Mouse (Mus musculus): ENCODE data around the gene Dohh. TPM values are rescaled to one million over a fixed set of nuclear protein-coding genes. Genes with fewer than 3 reads are reported as not detected.

The Dohh gene
- polyA plus RNA-seq (2015; fragmentation: Nextera tagmentation; extraction: Ambion mirVana), result 102 and 109 TPM in 2 replicates

GRCm38 (mm10) chr10:81383802-81384604 lies at the start of gene Dohh, which contains the start of gene Gm48551:
Gene Dohh (plus strand): TSS chr10:81384428.
Gene Gm48551 (plus strand): TSS chr10:81384466.
- Histone ChIP-seq H3K4me1 (ENCODE audit: control insufficient read depth, insufficient read depth, low read length) (peaks cover 20% of the 10 kb centered on the region), H3K36me3 (ENCODE audit: control insufficient read depth, insufficient read depth, low read length) (peaks cover 11% of the 10 kb centered on the region), H3K4me2 (ENCODE audit: low read depth, low read length) (peak within 1 kb of the TSS; percentile 66), H3K9ac (ENCODE audit: low read depth, low read length) (peak within 1 kb of the TSS; percentile 80), H3K27ac (ENCODE audit: low read length) (peak within 1 kb of the TSS; percentile 65), H3K9me3 (ENCODE audit: control insufficient read depth, low read length) (no peaks in the 10 kb centered on the region), H3K27me3 (replicated peaks; ENCODE audit: control insufficient read depth, insufficient read depth, low read length) (no peaks in the 10 kb centered on the region), H3K4me3 (ENCODE audit: low read length) (peak within 1 kb of the TSS; percentile 74)
- 5% methylated on average over 51 of the region's 54 CpGs for WGBS
- ATAC-seq, result peak; percentile 91

GRCm38 (mm10) chr10:81335393-81336340 lies 48.6 kb upstream of the Dohh start:
- Histone ChIP-seq H3K9ac (ENCODE audit: low read depth, low read length) (peak overlapping the region; percentile 48), H3K27me3 (replicated peaks; ENCODE audit: control insufficient read depth, insufficient read depth, low read length) (peaks cover 9% of the 10 kb centered on the region; the same call in 1 of the 2 replicates)
- WGBS, result 45% methylated on average over 19 of the region's 19 CpGs

GRCm38 (mm10) chr10:81336558-81336957 lies 47.7 kb upstream of the Dohh start:
- no peak overlapping the region for H3K4me2 ChIP-seq (ENCODE audit: low read depth, low read length)
- H3K9me3 ChIP-seq (ENCODE audit: control insufficient read depth, low read length), result no peaks in the 10 kb centered on the region
- WGBS, result 91% methylated on average over 4 of the region's 4 CpGs
- peak overlapping the region; percentile 83 for H3K27ac ChIP-seq (ENCODE audit: low read length)
- peaks cover 9% of the 10 kb centered on the region; the same call in 1 of the 2 replicates for H3K27me3 ChIP-seq (replicated peaks; ENCODE audit: control insufficient read depth, insufficient read depth, low read length)
- H3K36me3 ChIP-seq (ENCODE audit: control insufficient read depth, insufficient read depth, low read length), result no peaks in the 10 kb centered on the region
- no peak for ATAC-seq
- peak overlapping the region; percentile 37 for H3K9ac ChIP-seq (ENCODE audit: low read depth, low read length)
- H3K4me3 ChIP-seq (ENCODE audit: low read length), result no peak overlapping the region
- peaks cover 32% of the 10 kb centered on the region for H3K4me1 ChIP-seq (ENCODE audit: control insufficient read depth, insufficient read depth, low read length)

More at GRCm38 (mm10) chr10:81335393-81336340, 48.6 kb upstream of the Dohh start:
- H3K9me3 ChIP-seq (ENCODE audit: control insufficient read depth, low read length), result no peaks in the 10 kb centered on the region
- no peak overlapping the region for H3K4me3 ChIP-seq (ENCODE audit: low read length)
- peaks cover 26% of the 10 kb centered on the region for H3K4me1 ChIP-seq (ENCODE audit: control insufficient read depth, insufficient read depth, low read length)
- peak overlapping the region; percentile 4; the same call in 1 of the 2 replicates for H3K4me2 ChIP-seq (ENCODE audit: low read depth, low read length)
- no peaks in the 10 kb centered on the region for H3K36me3 ChIP-seq (ENCODE audit: control insufficient read depth, insufficient read depth, low read length)
- H3K27ac ChIP-seq (ENCODE audit: low read length), result peak overlapping the region; percentile 92
- peak; percentile 56 for ATAC-seq

GRCm38 (mm10) chr10:81340551-81341332 lies 43.5 kb upstream of the Dohh start:
- Histone ChIP-seq H3K4me1 (ENCODE audit: control insufficient read depth, insufficient read depth, low read length) (peaks cover 26% of the 10 kb centered on the region), H3K9me3 (ENCODE audit: control insufficient read depth, low read length) (no peaks in the 10 kb centered on the region), H3K4me3 (ENCODE audit: low read length) (no peak overlapping the region), H3K27ac (ENCODE audit: low read length) (no peak overlapping the region), H3K27me3 (replicated peaks; ENCODE audit: control insufficient read depth, insufficient read depth, low read length) (peaks cover 13% of the 10 kb centered on the region; the same call in 1 of the 2 replicates), H3K4me2 (ENCODE audit: low read depth, low read length) (no peak overlapping the region), H3K9ac (ENCODE audit: low read depth, low read length) (no peak overlapping the region), H3K36me3 (ENCODE audit: control insufficient read depth, insufficient read depth, low read length) (no peaks in the 10 kb centered on the region)
- no peak for ATAC-seq
- WGBS, result 43% methylated on average over 17 of the region's 17 CpGs

GRCm38 (mm10) chr10:81341333-81341949 lies 42.8 kb upstream of the Dohh start:
- H3K27me3 ChIP-seq (replicated peaks; ENCODE audit: control insufficient read depth, insufficient read depth, low read length), result peaks cover 13% of the 10 kb centered on the region; the same call in 1 of the 2 replicates
- H3K4me2 ChIP-seq (ENCODE audit: low read depth, low read length), result no peak overlapping the region
- no peaks in the 10 kb centered on the region for H3K36me3 ChIP-seq (ENCODE audit: control insufficient read depth, insufficient read depth, low read length)
- 36% methylated on average over 16 of the region's 16 CpGs for WGBS
- no peaks in the 10 kb centered on the region for H3K9me3 ChIP-seq (ENCODE audit: control insufficient read depth, low read length)
- no peak overlapping the region for H3K9ac ChIP-seq (ENCODE audit: low read depth, low read length)
- no peak overlapping the region for H3K4me3 ChIP-seq (ENCODE audit: low read length)
- ATAC-seq, result no peak
- peaks cover 21% of the 10 kb centered on the region for H3K4me1 ChIP-seq (ENCODE audit: control insufficient read depth, insufficient read depth, low read length)
- H3K27ac ChIP-seq (ENCODE audit: low read length), result no peak overlapping the region

GRCm38 (mm10) chr10:81342686-81343505 lies 41.3 kb upstream of the Dohh start, which contains the start of gene Gipc3:
Gene Gipc3 (minus strand): TSS chr10:81343266.
- Histone ChIP-seq H3K4me1 (ENCODE audit: control insufficient read depth, insufficient read depth, low read length) (peaks cover 32% of the 10 kb centered on the region), H3K27me3 (replicated peaks; ENCODE audit: control insufficient read depth, insufficient read depth, low read length) (peaks cover 13% of the 10 kb centered on the region; the same call in 1 of the 2 replicates), H3K4me3 (ENCODE audit: low read length) (peak within 1 kb of the TSS; percentile 60), H3K27ac (ENCODE audit: low read length) (no peak within 1 kb of the TSS), H3K36me3 (ENCODE audit: control insufficient read depth, insufficient read depth, low read length) (no peaks in the 10 kb centered on the region), H3K9me3 (ENCODE audit: control insufficient read depth, low read length) (no peaks in the 10 kb centered on the region), H3K9ac (ENCODE audit: low read depth, low read length) (peak within 1 kb of the TSS; percentile 76), H3K4me2 (ENCODE audit: low read depth, low read length) (peak within 1 kb of the TSS; percentile 96)
- 3% methylated on average over 64 of the region's 67 CpGs for WGBS
- ATAC-seq, result no peak

- no peak for ATAC-seq
- H3K27ac ChIP-seq (ENCODE audit: low read length), result no peak overlapping the region
- WGBS, result 53% methylated on average over 8 of the region's 8 CpGs
- no peak overlapping the region for H3K4me3 ChIP-seq (ENCODE audit: low read length)
- no peaks in the 10 kb centered on the region for H3K9me3 ChIP-seq (ENCODE audit: control insufficient read depth, low read length)
- peaks cover 13% of the 10 kb centered on the region; the same call in 1 of the 2 replicates for H3K27me3 ChIP-seq (replicated peaks; ENCODE audit: control insufficient read depth, insufficient read depth, low read length)
- no peak overlapping the region for H3K4me2 ChIP-seq (ENCODE audit: low read depth, low read length)
- no peaks in the 10 kb centered on the region for H3K36me3 ChIP-seq (ENCODE audit: control insufficient read depth, insufficient read depth, low read length)
- no peak overlapping the region for H3K9ac ChIP-seq (ENCODE audit: low read depth, low read length)
- peaks cover 45% of the 10 kb centered on the region for H3K4me1 ChIP-seq (ENCODE audit: control insufficient read depth, insufficient read depth, low read length)
Observed at GRCm38 (mm10) chr10:81344421-81345161, 39.6 kb upstream of the Dohh start.
